Mouse (Mus musculus) neural tube, embryonic 15.5 days (tissue): ENCODE results near the gene Lcn9. TPM values are rescaled to one million over a fixed set of nuclear protein-coding genes. Genes with fewer than 3 reads are reported as not detected.

ENCODE experiments used
- ATAC-seq: fragments of 200-750 bp; cut with Nextera tagmentation; 2 replicates; pipeline ENCODE4 v1.8.0; 2017; ENCODE audit warnings: mild to moderate bottlenecking, moderate TSS enrichment, moderate library complexity; ENCODE audit not compliant: low FRiP score
- H3K27ac ChIP-seq: fragments of 300-500 bp; sonication (generic); replicated peaks from 2 replicates; pipeline ENCODE4 v1.5.1; 2015; ENCODE audit warnings: mild to moderate bottlenecking, inconsistent platforms
- H3K27me3 ChIP-seq: fragments of 300-500 bp; sonication (generic); replicated peaks from 2 replicates; pipeline ENCODE4 v1.6.1; 2015; ENCODE audit warnings: inconsistent platforms
- H3K36me3 ChIP-seq: fragments of 300-500 bp; sonication (generic); 2 replicates; pipeline ENCODE4 v1.6.1; 2015; ENCODE audit warnings: inconsistent platforms
- H3K4me1 ChIP-seq: fragments of 300-500 bp; sonication (generic); 2 replicates; pipeline ENCODE4 v1.6.1; 2015; ENCODE audit warnings: inconsistent platforms
- H3K4me2 ChIP-seq: fragments of 300-500 bp; sonication (generic); 2 replicates; pipeline ENCODE4 v1.6.1; 2015; ENCODE audit warnings: inconsistent platforms, mild to moderate bottlenecking, moderate library complexity
- H3K4me3 ChIP-seq: fragments of 300-500 bp; sonication (generic); replicated peaks from 2 replicates; pipeline ENCODE4 v1.5.1; 2015; ENCODE audit warnings: mild to moderate bottlenecking, inconsistent platforms
- H3K9ac ChIP-seq: fragments of 300-500 bp; sonication (generic); replicated peaks from 2 replicates; pipeline ENCODE4 v1.6.1; 2015; ENCODE audit warnings: mild to moderate bottlenecking, inconsistent platforms
- H3K9me3 ChIP-seq: fragments of 300-500 bp; sonication (generic); replicated peaks from 2 replicates; pipeline ENCODE4 v1.6.1; 2016; ENCODE audit warnings: inconsistent platforms
- WGBS: fragments of 180-500 bp; shearing (Covaris S2); methylation state at CpG from one replicate; pipeline ENCODE4 v1.1.7; 2015; ENCODE audit warnings: mixed read lengths; 5-methylcytosine and 5-hydroxymethylcytosine counted together
- polyA plus RNA-seq: library from polyadenylated mRNA; unstranded; fragments of >200 nt; fragmentation: Nextera tagmentation; extraction: Ambion mirVana; gene quantifications from 2 replicates; pipeline ENCODE4 v1.2.1, GENCODE M21; 2015

The Lcn9 gene
- polyA plus RNA-seq, 1 experiment from 2014 or later, result not detected

DNA sequence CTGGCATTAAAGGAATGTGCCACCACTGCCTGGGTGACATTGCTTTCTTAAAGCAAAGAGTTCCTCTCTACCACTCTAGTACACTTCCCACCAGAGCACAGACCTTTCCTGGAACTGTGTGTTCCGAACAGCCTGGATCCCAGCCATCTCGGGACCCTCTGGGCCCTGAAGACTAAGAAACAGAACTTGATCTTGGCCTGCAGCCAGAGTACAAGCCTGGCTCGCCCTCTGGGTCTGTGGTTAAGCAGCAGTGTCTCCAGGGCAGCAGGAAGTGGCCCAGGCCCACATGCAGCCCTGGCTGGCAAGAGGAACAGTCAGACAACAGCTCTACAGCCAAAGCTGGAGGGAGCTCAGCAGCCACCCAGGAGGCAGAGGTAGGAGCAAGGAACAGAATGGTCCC is 29.7 kb downstream of the Lcn9 start:
- H3K27ac ChIP-seq, result no peak overlapping the region
- no peak overlapping the region for H3K4me2 ChIP-seq
- no peaks in the 10 kb centered on the region for H3K27me3 ChIP-seq
- no peak overlapping the region for H3K4me3 ChIP-seq
- ATAC-seq, result no peak; the same call in 1 of the 2 replicates
- H3K9me3 ChIP-seq, result no peaks in the 10 kb centered on the region
- no peak overlapping the region for H3K9ac ChIP-seq
- WGBS, result 53% methylated on average over 3 of the region's 3 CpGs
- 0 out of 2 replicates have a peak, but pooled peaks cover 3% of the 10 kb centered on the region for H3K4me1 ChIP-seq
- no peaks in the 10 kb centered on the region for H3K36me3 ChIP-seq

DNA sequence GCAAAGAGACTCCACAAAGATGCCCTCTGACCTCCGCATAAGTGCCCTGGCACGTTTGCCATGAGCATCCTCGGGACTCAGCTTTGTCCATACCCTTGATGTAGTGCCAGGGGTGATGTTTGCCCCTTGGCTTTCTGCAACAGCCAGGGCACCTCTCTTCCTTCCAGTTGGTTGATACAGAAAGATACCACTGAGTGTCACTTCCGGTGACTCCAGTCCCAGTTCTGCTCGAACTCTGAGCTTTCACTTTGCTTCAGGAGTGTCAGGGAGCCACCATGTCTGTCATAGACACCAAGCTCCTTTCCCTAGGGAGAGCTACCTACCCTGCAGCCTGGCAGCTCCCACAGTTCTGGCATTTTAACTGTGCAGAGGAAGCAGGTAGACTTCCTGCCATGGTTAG is 31.0 kb downstream of the Lcn9 start:
- no peak for ATAC-seq
- Histone ChIP-seq H3K36me3 (no peaks in the 10 kb centered on the region), H3K4me1 (0 out of 2 replicates have a peak, but pooled peaks cover 3% of the 10 kb centered on the region), H3K9ac (no peak overlapping the region), H3K27me3 (no peaks in the 10 kb centered on the region), H3K4me3 (no peak overlapping the region), H3K9me3 (no peaks in the 10 kb centered on the region), H3K4me2 (no peak overlapping the region), H3K27ac (no peak overlapping the region)
- WGBS, result 79% methylated on average over 5 of the region's 5 CpGs

DNA sequence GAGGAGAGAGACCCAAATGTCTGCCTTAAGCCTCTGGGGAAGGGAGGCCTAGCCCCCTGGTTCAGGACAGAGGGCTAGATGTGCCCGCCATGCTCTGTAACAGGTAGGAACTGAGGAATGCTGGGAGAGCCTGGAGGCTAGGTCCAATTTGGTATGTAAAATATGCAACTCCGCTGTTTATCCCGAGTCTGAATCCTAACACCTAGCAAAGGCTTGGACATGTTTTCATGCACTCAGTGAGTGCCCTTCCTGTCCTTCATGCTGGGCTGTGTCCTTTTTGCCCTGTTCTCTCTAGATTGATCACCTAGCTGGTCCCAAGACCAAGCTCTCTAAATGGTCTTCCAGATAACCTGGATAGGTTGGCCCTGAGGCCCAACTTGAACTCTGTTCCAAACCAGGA is 36.9 kb downstream of the Lcn9 start:
- H3K27me3 ChIP-seq, result no peaks in the 10 kb centered on the region; the same call in 1 of the 2 replicates
- no peak overlapping the region for H3K4me3 ChIP-seq
- peaks cover 23% of the 10 kb centered on the region for H3K4me1 ChIP-seq
- no peaks in the 10 kb centered on the region for H3K36me3 ChIP-seq
- H3K9ac ChIP-seq, result no peak overlapping the region
- ATAC-seq, result no peak
- no peak overlapping the region for H3K27ac ChIP-seq
- no peaks in the 10 kb centered on the region for H3K9me3 ChIP-seq
- 95% methylated on average over 3 of the region's 3 CpGs for WGBS
- H3K4me2 ChIP-seq, result no peak overlapping the region

DNA sequence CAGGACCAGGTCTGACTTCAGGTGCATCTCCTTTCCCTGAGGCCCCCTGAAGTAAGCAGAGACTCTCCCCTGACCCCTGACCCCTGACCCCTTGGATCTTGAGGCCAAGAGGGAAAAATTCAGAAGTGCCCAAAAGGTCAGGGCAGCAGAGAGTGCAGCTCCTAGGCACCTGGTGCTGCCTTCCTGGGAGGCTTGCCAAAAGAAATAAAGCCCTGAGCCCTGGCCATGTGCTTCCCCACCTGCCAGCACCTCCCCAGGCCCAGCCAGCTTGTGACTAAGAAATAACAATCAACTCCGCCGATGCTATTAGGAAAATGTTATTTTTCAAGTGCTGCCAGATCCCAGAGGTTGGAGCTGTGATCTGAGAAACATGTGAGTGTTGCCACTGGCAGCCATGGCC is 39.1 kb downstream of the Lcn9 start:
- WGBS, result 61% methylated on average over 2 of the region's 2 CpGs
- Histone ChIP-seq H3K36me3 (no peaks in the 10 kb centered on the region), H3K27ac (no peak overlapping the region)

DNA sequence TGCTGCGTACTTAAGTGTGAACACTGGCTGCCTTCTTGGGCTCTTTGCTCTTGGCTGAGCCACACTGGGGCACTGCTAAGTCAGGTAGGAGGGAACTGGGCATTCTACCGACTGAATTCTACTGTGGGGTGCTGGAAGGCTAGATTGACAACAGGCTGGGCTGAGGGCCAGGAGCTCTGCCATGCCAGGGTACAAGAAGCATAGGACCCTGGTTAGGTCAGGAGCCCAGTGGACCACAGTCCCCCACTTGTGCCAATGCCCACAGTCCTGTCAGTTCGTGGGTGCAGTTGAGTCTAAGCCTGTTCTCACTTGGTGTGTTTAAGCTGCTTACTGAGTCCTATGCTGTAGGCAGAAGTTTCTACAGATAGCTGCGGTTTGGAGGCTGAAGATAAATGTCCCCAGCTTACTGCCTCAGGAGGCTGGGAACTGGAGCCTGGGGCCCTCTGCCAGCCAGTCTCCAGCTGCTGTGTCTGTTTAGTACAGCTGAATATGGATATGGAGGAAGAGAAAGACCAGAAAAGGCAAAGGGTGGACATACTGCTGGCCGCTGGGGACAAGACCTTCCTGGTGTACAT is 39.8 kb downstream of the Lcn9 start:
- WGBS, result 56% methylated on average over 5 of the region's 5 CpGs

More for the DNA sequence above, 39.1 kb downstream of the Lcn9 start:
- no peak overlapping the region for H3K4me2 ChIP-seq
- ATAC-seq, result no peak
- H3K9ac ChIP-seq, result no peak overlapping the region
- peaks cover 6% of the 10 kb centered on the region for H3K27me3 ChIP-seq
- no peaks in the 10 kb centered on the region for H3K9me3 ChIP-seq
- no peak overlapping the region for H3K4me3 ChIP-seq
- peaks cover 35% of the 10 kb centered on the region for H3K4me1 ChIP-seq

DNA sequence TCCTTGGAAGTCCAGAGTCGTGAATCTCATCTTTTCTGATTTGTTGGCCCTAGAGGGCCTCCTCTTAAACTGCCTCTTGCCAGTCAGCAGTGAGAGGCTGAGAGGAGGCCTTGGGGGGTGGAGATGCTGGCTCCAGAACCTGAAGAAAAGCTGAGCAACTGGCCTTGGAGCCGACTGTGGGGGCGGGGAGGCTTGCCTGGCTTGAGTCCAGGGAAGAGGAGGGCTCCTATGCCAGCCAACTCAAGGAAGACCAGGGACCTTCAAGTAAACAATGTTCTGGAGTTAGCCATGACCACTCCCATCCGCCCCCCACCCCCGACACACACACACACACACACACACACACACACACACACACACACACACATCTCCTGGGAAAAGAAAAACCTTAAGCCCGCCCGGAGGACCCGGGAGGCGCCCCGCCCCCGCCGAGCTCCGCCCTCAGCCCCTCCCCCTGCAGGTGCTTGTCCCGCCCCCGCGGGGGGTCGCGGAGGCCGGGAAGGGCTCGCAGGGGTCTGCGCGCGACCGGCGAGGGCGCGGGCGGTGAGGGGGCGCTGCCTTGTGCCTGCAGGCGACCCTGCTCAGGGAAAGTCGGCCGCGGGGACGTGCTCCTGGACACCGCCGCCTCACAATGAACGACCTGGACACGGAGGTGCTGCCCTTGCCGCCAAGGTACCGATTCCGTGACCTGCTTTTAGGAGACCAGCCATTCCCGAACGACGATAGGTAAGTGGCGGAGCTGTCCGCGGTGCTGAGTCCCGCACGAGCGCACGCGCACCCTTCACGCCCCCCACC is 40.6 kb downstream of the Lcn9 start, which contains the start of gene Kcnt1:
Kcnt1 (plus strand) TSS at position 398 of the 795 bp plus-strand sequence.
- Histone ChIP-seq H3K9ac (peak within 1 kb of the TSS; percentile 55), H3K4me2 (peak within 1 kb of the TSS; percentile 99), H3K36me3 (no peaks in the 10 kb centered on the region), H3K4me3 (peak within 1 kb of the TSS; percentile 58), H3K27me3 (peaks cover 6% of the 10 kb centered on the region), H3K27ac (no peak within 1 kb of the TSS), H3K9me3 (no peaks in the 10 kb centered on the region), H3K4me1 (peaks cover 35% of the 10 kb centered on the region)
- ATAC-seq, result 0 out of 2 replicates have a peak, but pooled peaks have one; percentile 37
- WGBS, result under 1% methylated on average over 40 of the region's 53 CpGs

More for the DNA sequence above, 39.8 kb downstream of the Lcn9 start:
- H3K4me2 ChIP-seq, result peak overlapping the region; percentile 99
- H3K27ac ChIP-seq, result no peak overlapping the region
- no peaks in the 10 kb centered on the region for H3K36me3 ChIP-seq
- no peak overlapping the region for H3K9ac ChIP-seq
- H3K4me1 ChIP-seq, result peaks cover 35% of the 10 kb centered on the region
- no peaks in the 10 kb centered on the region for H3K9me3 ChIP-seq
- H3K4me3 ChIP-seq, result peak overlapping the region; percentile 58; the same call in 1 of the 2 replicates
- peaks cover 6% of the 10 kb centered on the region for H3K27me3 ChIP-seq
- no peak for ATAC-seq

DNA sequence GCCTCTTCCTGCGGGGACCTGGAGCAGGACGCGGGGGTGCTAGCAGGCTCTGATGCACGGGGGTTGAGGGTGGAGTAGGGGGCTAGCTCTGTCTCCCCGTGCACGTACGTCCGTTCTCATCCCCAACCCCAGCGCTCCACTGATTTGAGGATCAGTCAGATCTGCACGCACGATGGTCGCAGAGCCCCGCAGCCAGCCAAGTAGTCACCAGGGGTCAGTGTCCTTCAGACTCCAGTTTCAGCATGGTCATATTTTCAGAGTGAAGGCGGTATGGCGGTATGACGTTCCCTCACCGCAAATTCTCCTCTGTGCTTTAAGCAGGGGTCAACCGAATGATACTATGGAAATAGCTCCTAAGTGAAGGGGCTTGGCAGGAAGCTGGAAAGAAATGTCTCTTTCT is 41.3 kb downstream of the Lcn9 start:
- Histone ChIP-seq H3K9ac (peak overlapping the region; percentile 55; the same call in 1 of the 2 replicates), H3K27ac (no peak overlapping the region), H3K4me3 (peak overlapping the region; percentile 58), H3K36me3 (no peaks in the 10 kb centered on the region), H3K9me3 (no peaks in the 10 kb centered on the region), H3K27me3 (peaks cover 6% of the 10 kb centered on the region), H3K4me2 (peak overlapping the region; percentile 99), H3K4me1 (peaks cover 35% of the 10 kb centered on the region)
- 4% methylated on average over 18 of the region's 18 CpGs for WGBS
- ATAC-seq, result 0 out of 2 replicates have a peak, but pooled peaks have one; percentile 37

DNA sequence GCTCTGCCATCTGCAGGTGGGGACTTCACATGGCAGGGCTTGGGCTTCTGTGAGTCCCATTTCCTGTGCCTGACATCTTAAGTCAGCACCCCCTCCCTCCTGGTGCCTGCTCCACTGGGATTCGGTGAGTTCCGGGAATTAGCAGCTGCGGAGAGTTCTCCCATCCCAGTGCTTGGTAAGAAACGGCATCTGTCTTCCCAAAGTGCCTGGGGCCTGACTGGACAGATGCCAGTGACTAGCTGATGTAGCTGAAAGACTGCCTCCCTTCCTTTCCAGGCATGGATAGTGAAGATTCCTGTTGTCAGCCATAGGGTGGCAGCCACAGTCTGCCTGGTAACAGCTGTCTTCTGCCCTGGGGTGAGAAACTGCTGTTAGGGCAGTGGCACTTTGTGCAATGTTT is 42.5 kb downstream of the Lcn9 start:
- Histone ChIP-seq H3K4me1 (peaks cover 35% of the 10 kb centered on the region), H3K27me3 (peaks cover 6% of the 10 kb centered on the region), H3K9me3 (no peaks in the 10 kb centered on the region), H3K4me3 (no peak overlapping the region), H3K9ac (no peak overlapping the region), H3K36me3 (no peaks in the 10 kb centered on the region), H3K4me2 (0 out of 2 replicates have a peak overlapping the region, but pooled peaks have one; percentile 99), H3K27ac (0 out of 2 replicates have a peak overlapping the region, but pooled peaks have one; percentile 4)
- WGBS, result 8% methylated on average over 4 of the region's 4 CpGs
- ATAC-seq, result 0 out of 2 replicates have a peak, but pooled peaks have one; percentile 16

DNA sequence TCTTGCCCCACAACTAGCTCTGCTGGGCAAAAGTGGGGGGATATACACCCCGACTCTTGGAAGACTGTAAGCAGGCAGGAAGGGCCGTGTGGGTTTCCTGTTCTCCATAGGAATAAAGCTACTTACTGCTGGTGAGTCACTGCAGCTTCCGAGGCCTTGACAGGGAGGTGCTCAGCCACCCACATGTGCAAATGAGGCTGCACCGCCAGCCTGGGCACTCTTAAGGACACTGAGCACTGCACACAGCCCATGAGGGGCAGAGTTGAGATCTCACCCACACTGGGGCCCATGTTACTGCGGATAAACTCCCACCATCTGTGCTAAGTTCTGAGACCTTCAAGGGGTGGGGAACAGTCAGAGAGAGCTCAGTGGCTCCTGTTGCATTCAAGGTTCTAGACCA is 43.7 kb downstream of the Lcn9 start:
- no peak for ATAC-seq

More for the DNA sequence above, 43.7 kb downstream of the Lcn9 start:
- peaks cover 35% of the 10 kb centered on the region for H3K4me1 ChIP-seq
- no peak overlapping the region for H3K4me3 ChIP-seq
- WGBS, result 68% methylated on average over 5 of the region's 5 CpGs
- H3K36me3 ChIP-seq, result no peaks in the 10 kb centered on the region
- H3K9me3 ChIP-seq, result no peaks in the 10 kb centered on the region
- no peak overlapping the region for H3K9ac ChIP-seq
- H3K4me2 ChIP-seq, result no peak overlapping the region
- H3K27me3 ChIP-seq, result peaks cover 6% of the 10 kb centered on the region
- H3K27ac ChIP-seq, result no peak overlapping the region
